Mouse (Mus musculus) thymus, adult 2 months (tissue): ENCODE data around the gene Tmprss7. TPM values are rescaled to one million over a fixed set of nuclear protein-coding genes. Genes with fewer than 3 reads are reported as not detected.
A peak's percentile ranks its signal among the peaks of the same experiment; 100 is the strongest.

Experiments
- DNase-seq: peaks from one replicate; pipeline ENCODE4 v3.0.0; 2021
- H3K27ac ChIP-seq: fragments of 200-500 bp; 2 replicates; pipeline ENCODE4 v1.5.1; 2012; ENCODE audit warnings: low read length, control low read depth; ENCODE audit not compliant: control insufficient read depth, insufficient read depth
- H3K27me3 ChIP-seq: fragments of 200-500 bp; 2 replicates; pipeline ENCODE4 v1.6.1; 2012; ENCODE audit warnings: mild to moderate bottlenecking, low read length, moderate library complexity, mixed read lengths; ENCODE audit not compliant: control insufficient read depth, insufficient read depth
- H3K36me3 ChIP-seq: fragments of 200-500 bp; 2 replicates; pipeline ENCODE4 v1.6.1; 2012; ENCODE audit warnings: mild to moderate bottlenecking, low read length, moderate library complexity; ENCODE audit not compliant: control insufficient read depth, insufficient read depth
- H3K4me1 ChIP-seq: fragments of 200-500 bp; replicated peaks from 2 replicates; pipeline ENCODE4 v1.6.1; 2012; ENCODE audit warnings: low read length; ENCODE audit not compliant: control insufficient read depth, insufficient read depth
- H3K4me3 ChIP-seq: fragments of 200-500 bp; 2 replicates; pipeline ENCODE4 v1.5.1; 2012; ENCODE audit warnings: mild to moderate bottlenecking, low read length, control low read depth, moderate library complexity; ENCODE audit not compliant: control insufficient read depth, insufficient read depth
- CTCF ChIP-seq: fragments of 200-500 bp; IDR thresholded peaks from 2 replicates; pipeline ENCODE4 v1.5.1; 2012; ENCODE audit warnings: mild to moderate bottlenecking, control low read depth, low read length, moderate library complexity, borderline replicate concordance; ENCODE audit not compliant: control insufficient read depth, poor library complexity, insufficient read depth; ENCODE audit errors: extremely low read depth
- POLR2A ChIP-seq: fragments of 200-500 bp; IDR thresholded peaks from 2 replicates; pipeline ENCODE4 v1.6.1; 2012; ENCODE audit warnings: mild to moderate bottlenecking, low read length, control low read depth, moderate library complexity; ENCODE audit not compliant: control insufficient read depth, poor library complexity, insufficient read depth; ENCODE audit errors: extremely low read depth
- WGBS: fragments of 180-500 bp; shearing (Covaris S2); methylation state at CpG from one replicate; pipeline ENCODE4 v1.1.7; 2018; 5-methylcytosine and 5-hydroxymethylcytosine counted together
- polyA plus RNA-seq: library from polyadenylated mRNA; depleted of rRNA; stranded (reverse); fragments of >200 nt; gene quantifications from 2 replicates; pipeline ENCODE4 v1.2.3, GENCODE M21; 2012

Gene Tmprss7
- polyA plus RNA-seq, 1 experiment, result 0.07 TPM

GRCm38 (mm10) chr16:45724061-45724741, 30.7 kb upstream of the Tmprss7 start, which contains the start of gene Tagln3:
Gene Tagln3, minus strand, starts transcription at chr16:45724608.
- DNase-seq, result peak; percentile 17
- WGBS, result 4% methylated on average over 30 of the region's 30 CpGs
- peak within 1 kb of the TSS; percentile 40 for H3K4me3 ChIP-seq
- no peaks in the 10 kb centered on the region for H3K36me3 ChIP-seq
- H3K4me1 ChIP-seq, result peaks cover 11% of the 10 kb centered on the region
- H3K27me3 ChIP-seq, result no peaks in the 10 kb centered on the region; the same call in 1 of the 2 replicates
- H3K27ac ChIP-seq, result no peak within 1 kb of the TSS
- TF ChIP-seq POLR2A (no peak), CTCF (no peak)

DNA sequence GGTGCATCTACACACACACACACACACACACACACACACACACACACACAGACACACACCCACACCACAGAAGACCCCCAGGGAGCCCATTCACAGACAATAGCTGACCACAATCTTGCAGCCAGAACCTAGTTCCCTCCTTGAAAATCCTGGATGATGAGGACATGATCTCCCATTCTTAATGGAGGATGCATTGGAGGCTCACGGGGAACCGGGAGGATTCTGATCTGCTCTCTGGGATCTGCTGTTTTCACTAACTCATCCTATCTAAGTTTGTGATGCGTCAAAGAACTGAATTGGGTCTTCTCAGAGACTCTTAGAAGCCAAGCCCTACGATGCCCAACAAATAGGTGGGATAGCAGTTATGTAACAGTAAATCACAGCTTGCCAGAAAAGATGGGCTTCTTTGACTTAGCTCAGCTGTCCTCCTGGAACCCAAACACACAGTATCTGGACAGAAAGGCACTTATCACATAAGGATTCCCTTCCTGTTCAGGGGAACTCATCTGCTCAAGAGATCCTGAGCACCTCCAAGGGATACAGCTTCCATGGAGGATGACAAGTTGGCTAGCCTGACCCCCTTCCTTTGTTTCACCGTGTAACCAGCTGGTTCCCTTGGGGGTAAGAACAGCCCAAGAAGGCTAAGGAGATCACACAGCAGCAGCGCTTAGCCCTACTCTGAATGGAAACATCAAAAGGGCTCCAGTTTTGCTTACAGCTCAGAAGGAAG, 29.9 kb upstream of the Tmprss7 start:
- no peak overlapping the region for H3K4me3 ChIP-seq
- no peak overlapping the region for H3K27ac ChIP-seq
- H3K4me1 ChIP-seq, result peaks cover 11% of the 10 kb centered on the region
- TF ChIP-seq POLR2A, result no peak
- no peak for TF ChIP-seq CTCF
- H3K36me3 ChIP-seq, result no peaks in the 10 kb centered on the region
- WGBS, result 81% methylated on average over 6 of the region's 6 CpGs
- DNase-seq, result no peak
- no peaks in the 10 kb centered on the region; the same call in 1 of the 2 replicates for H3K27me3 ChIP-seq

- H3K27ac ChIP-seq, result no peak overlapping the region
- peaks cover 11% of the 10 kb centered on the region for H3K4me1 ChIP-seq
- no peak for DNase-seq
- no peaks in the 10 kb centered on the region for H3K36me3 ChIP-seq
- TF ChIP-seq POLR2A (no peak), CTCF (no peak)
- no peaks in the 10 kb centered on the region; the same call in 1 of the 2 replicates for H3K27me3 ChIP-seq
- no peak overlapping the region for H3K4me3 ChIP-seq
- 74% methylated on average over 3 of the region's 3 CpGs for WGBS
These were observed 29.0 kb upstream of the Tmprss7 start for GRCm38 (mm10) chr16:45722460-45722951.

- Histone ChIP-seq H3K4me1 (peaks cover 11% of the 10 kb centered on the region), H3K27ac (no peak overlapping the region), H3K27me3 (no peaks in the 10 kb centered on the region; the same call in 1 of the 2 replicates), H3K4me3 (no peak overlapping the region), H3K36me3 (no peaks in the 10 kb centered on the region)
- no peak for DNase-seq
- 92% methylated on average over 10 of the region's 10 CpGs for WGBS
- no peak for TF ChIP-seq CTCF
- TF ChIP-seq POLR2A, result no peak
These were observed 26.7 kb upstream of the Tmprss7 start for GRCm38 (mm10) chr16:45720022-45720630.

DNA sequence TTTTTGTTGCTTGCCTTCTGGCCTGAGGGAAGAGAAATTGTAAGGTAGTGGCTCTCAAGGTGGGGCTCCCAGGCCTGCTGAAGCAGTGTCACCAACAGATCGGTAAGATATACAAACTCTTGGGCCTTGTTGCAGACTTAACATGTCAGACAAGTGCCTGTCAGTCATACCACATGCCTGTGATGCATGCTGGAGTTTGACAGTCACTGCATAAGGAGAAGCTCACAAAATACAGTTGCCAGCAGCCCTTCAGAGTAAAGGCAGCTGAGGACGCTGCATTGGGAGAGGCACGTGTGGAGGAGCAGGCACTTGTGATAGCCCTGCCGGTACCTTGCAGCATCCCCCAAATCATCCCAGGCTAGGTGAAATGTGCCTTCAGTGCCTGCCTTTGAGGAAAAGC, 24.8 kb upstream of the Tmprss7 start:
- no peaks in the 10 kb centered on the region for H3K27me3 ChIP-seq
- no peaks in the 10 kb centered on the region for H3K4me1 ChIP-seq
- H3K36me3 ChIP-seq, result no peaks in the 10 kb centered on the region
- DNase-seq, result no peak
- H3K4me3 ChIP-seq, result no peak overlapping the region
- no peak overlapping the region for H3K27ac ChIP-seq
- TF ChIP-seq CTCF (no peak), POLR2A (no peak)
- 95% methylated on average over 4 of the region's 4 CpGs for WGBS

- no peak overlapping the region for H3K27ac ChIP-seq
- no peaks in the 10 kb centered on the region for H3K27me3 ChIP-seq
- 85% methylated on average over 5 of the region's 5 CpGs for WGBS
- H3K4me1 ChIP-seq, result no peaks in the 10 kb centered on the region
- TF ChIP-seq POLR2A (no peak), CTCF (no peak)
- DNase-seq, result no peak
- no peaks in the 10 kb centered on the region for H3K36me3 ChIP-seq
- no peak overlapping the region for H3K4me3 ChIP-seq
These were observed 21.2 kb upstream of the Tmprss7 start for GRCm38 (mm10) chr16:45714489-45715150.
